Mouse (Mus musculus) spleen, adult 2 months (tissue): Measurements from ENCODE around the gene Ptpre.

Experiments
- CTCF ChIP-seq: fragments of 200-500 bp; IDR thresholded peaks from 2 replicates; pipeline ENCODE4 v1.5.1; 2011; ENCODE audit warnings: mild to moderate bottlenecking, inconsistent platforms; ENCODE audit not compliant: insufficient read depth, insufficient read length, insufficient replicate concordance; ENCODE audit errors: extremely low read depth
- POLR2A ChIP-seq: fragments of 200-500 bp; IDR thresholded peaks from 2 replicates; pipeline ENCODE4 v1.6.1; 2011; ENCODE audit warnings: low read depth, low read length, inconsistent platforms

GRCm38 (mm10) chr7:135652781-135653180 is 115.5 kb downstream of the Ptpre start:
- TF ChIP-seq CTCF, result no peak
- no peak for TF ChIP-seq POLR2A
